Mouse (Mus musculus): ENCODE measurements around the gene Klhl31. TPM values are rescaled to one million over a fixed set of nuclear protein-coding genes. Genes with fewer than 3 reads are reported as not detected.

The Klhl31 gene
- total and polyA plus RNA-seq, 2 experiments from 2014 or later, result 66.8 to 75.3 TPM

DNA sequence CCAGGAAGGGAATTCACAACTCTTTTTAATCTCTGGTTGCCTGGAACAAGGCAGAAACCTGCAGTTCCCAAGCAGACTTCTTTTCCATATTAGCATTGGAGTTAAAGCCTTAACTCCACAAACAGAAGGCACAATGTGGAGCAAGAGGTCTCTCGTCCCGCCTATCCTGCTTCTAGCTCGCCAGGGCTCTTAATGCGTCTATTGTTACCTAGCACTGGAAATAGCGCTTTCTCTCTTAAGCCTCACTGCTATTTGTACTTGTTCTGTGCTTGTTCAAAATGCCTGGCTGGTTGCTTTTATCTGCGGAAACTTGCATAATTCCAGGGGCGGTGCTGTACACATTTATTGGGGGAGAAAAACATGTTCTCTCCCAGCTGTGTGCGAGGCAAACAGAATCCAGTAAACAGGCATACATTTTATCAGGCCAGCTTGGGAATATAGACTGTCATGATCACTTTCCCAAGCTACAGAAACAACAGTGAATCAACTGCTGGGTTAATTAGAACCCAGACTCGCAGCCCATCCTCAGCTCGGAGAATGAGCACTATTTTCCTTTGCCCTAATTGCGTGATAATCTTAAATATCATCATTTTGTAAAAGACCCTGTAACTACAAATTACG is 41.2 kb upstream of the Klhl31 start:
- Histone ChIP-seq H3K4me3 (ENCODE audit: low read depth, low read length) (no peak overlapping the region), H3K27ac (ENCODE audit: low read depth) (no peak overlapping the region), H3K4me2 (ENCODE audit: low read depth, low read length) (no peak overlapping the region), H3K4me1 (ENCODE audit: control insufficient read depth, insufficient read depth) (no peaks in the 10 kb centered on the region), H3K9me3 (replicated peaks; ENCODE audit: control insufficient read depth, low read length) (no peaks in the 10 kb centered on the region), H3K27me3 (ENCODE audit: control insufficient read depth, insufficient read depth, low read length) (no peaks in the 10 kb centered on the region), H3K9ac (replicated peaks; ENCODE audit: low read depth, low read length) (0 out of 2 replicates have a peak overlapping the region, but pooled peaks have one; percentile 8), H3K36me3 (replicated peaks; ENCODE audit: control insufficient read depth, insufficient read depth, low read length) (no peaks in the 10 kb centered on the region)
- DNase-seq (ENCODE audit: low spot score) (no peak), ATAC-seq (ENCODE audit: insufficient read depth, low read depth) (no peak)
- 48% methylated on average over 12 of the region's 12 CpGs for WGBS
- TF ChIP-seq EP300 (IDR thresholded peaks at IDR 0.05; ENCODE audit: low read depth) (no peak), CTCF (IDR thresholded peaks at IDR 0.05; ENCODE audit: low read depth) (no peak)

DNA sequence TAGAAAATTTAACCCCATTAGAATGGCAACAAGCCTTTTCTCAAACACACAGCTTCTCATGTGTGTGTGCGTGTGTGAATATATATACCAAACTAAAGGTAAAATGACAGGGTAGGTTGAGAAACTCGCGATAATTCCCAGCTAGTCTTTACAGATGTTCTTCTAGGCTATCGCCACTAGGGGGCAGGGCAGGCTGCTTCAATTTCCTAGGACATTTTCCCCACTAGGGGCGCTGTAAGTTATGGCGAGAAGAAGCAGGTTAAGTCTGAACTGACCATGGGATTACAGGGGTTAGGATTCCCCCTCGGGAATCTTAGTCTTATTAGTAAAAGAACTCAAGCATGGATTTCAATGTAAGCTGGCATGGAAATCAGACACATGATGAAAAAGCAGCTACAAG is 39.9 kb upstream of the Klhl31 start:
- DNase-seq (ENCODE audit: low spot score) (peak; percentile 71), ATAC-seq (ENCODE audit: insufficient read depth, low read depth) (peak; percentile 27; the same call in 1 of the 2 replicates)
- H3K27ac ChIP-seq (ENCODE audit: low read depth), result no peak overlapping the region
- no peaks in the 10 kb centered on the region for H3K36me3 ChIP-seq (replicated peaks; ENCODE audit: control insufficient read depth, insufficient read depth, low read length)
- H3K4me2 ChIP-seq (ENCODE audit: low read depth, low read length), result no peak overlapping the region
- no peak overlapping the region for H3K9ac ChIP-seq (replicated peaks; ENCODE audit: low read depth, low read length)
- no peaks in the 10 kb centered on the region for H3K9me3 ChIP-seq (replicated peaks; ENCODE audit: control insufficient read depth, low read length)
- 18% methylated on average over 7 of the region's 7 CpGs for WGBS
- H3K4me3 ChIP-seq (ENCODE audit: low read depth, low read length), result no peak overlapping the region
- TF ChIP-seq CTCF (IDR thresholded peaks at IDR 0.05; ENCODE audit: low read depth), result peak; percentile 100
- no peak for TF ChIP-seq EP300 (IDR thresholded peaks at IDR 0.05; ENCODE audit: low read depth)
- no peaks in the 10 kb centered on the region for H3K4me1 ChIP-seq (ENCODE audit: control insufficient read depth, insufficient read depth)
- H3K27me3 ChIP-seq (ENCODE audit: control insufficient read depth, insufficient read depth, low read length), result no peaks in the 10 kb centered on the region

DNA sequence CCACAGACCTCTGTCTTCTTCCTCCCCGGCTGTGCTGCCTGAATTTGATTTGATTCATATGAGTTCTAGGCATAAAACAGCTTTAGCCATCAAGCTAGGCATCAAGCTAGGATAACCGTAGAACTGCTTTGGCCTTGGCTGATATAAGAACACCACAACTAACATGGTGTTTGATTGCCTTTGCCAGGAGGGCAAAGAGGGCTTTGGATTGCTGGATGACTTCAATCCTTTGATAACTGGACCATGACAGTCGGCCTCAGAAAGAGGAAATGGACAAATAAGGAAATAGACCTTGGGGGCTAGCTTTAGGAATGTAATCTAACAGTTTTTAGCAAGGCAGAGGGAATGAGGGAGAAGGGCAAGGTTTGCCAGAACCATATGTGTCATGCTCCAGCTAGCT is 37.7 kb upstream of the Klhl31 start:
- 52% methylated on average over 3 of the region's 3 CpGs for WGBS
- Histone ChIP-seq H3K4me3 (ENCODE audit: low read depth, low read length) (no peak overlapping the region), H3K36me3 (replicated peaks; ENCODE audit: control insufficient read depth, insufficient read depth, low read length) (no peaks in the 10 kb centered on the region), H3K4me2 (ENCODE audit: low read depth, low read length) (no peak overlapping the region), H3K9ac (replicated peaks; ENCODE audit: low read depth, low read length) (no peak overlapping the region), H3K9me3 (replicated peaks; ENCODE audit: control insufficient read depth, low read length) (no peaks in the 10 kb centered on the region), H3K27ac (ENCODE audit: low read depth) (no peak overlapping the region), H3K4me1 (ENCODE audit: control insufficient read depth, insufficient read depth) (no peaks in the 10 kb centered on the region), H3K27me3 (ENCODE audit: control insufficient read depth, insufficient read depth, low read length) (no peaks in the 10 kb centered on the region)
- ATAC-seq (ENCODE audit: insufficient read depth, low read depth), result no peak
- TF ChIP-seq EP300 (IDR thresholded peaks at IDR 0.05; ENCODE audit: low read depth) (no peak), CTCF (IDR thresholded peaks at IDR 0.05; ENCODE audit: low read depth) (no peak)
- DNase-seq (ENCODE audit: low spot score), result no peak

DNA sequence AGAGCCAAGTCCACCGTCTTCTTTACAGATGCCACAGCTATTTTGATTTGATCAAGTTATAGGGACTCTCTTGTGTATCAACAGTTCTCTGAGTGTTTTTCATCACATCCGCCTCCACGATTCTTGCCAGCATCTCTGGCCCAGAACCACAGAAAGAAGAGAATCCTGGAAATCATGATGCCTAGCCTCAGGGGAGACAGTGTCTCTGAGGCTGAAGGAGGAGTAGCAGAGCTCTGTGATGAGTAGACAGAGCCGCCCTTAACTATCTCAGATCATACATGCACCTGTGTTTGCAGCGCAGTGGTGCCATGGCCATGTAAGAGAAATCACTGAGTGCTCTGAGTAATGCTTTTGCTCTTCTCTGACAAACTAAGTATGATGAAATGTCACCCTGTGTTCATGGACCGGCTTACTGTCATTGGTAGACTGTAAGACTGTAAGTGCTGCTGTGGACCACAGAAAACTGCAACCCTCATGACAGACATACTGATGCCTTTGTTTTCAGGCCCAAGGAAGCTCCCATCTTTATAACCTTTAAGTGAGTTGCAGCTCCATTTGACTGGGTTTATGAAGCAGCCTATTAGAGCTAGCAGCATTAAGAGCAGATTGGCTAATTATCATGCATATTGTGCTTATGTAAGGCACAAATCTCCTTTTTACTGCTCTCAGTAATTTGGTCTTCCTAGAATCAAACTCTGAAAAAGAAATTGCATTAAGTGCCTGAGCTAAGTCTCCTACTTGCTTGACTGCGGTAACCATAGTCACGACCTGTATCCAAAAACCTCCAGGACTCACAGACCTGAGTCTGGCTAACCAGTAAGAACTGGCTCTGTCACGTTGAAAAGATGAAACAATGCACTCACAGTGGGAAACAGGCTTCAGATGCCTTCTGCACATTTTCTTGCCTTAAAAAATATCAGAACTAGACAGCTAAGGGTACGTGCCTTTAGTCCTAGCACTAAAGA is 33.7 kb upstream of the Klhl31 start:
- 79% methylated on average over 10 of the region's 10 CpGs for WGBS
- H3K27me3 ChIP-seq (ENCODE audit: control insufficient read depth, insufficient read depth, low read length), result no peaks in the 10 kb centered on the region
- no peak overlapping the region for H3K9ac ChIP-seq (replicated peaks; ENCODE audit: low read depth, low read length)
- no peak overlapping the region for H3K4me2 ChIP-seq (ENCODE audit: low read depth, low read length)
- no peaks in the 10 kb centered on the region for H3K36me3 ChIP-seq (replicated peaks; ENCODE audit: control insufficient read depth, insufficient read depth, low read length)
- H3K4me1 ChIP-seq (ENCODE audit: control insufficient read depth, insufficient read depth), result no peaks in the 10 kb centered on the region
- no peak for DNase-seq (ENCODE audit: low spot score)
- H3K27ac ChIP-seq (ENCODE audit: low read depth), result no peak overlapping the region
- H3K4me3 ChIP-seq (ENCODE audit: low read depth, low read length), result no peak overlapping the region
- no peaks in the 10 kb centered on the region for H3K9me3 ChIP-seq (replicated peaks; ENCODE audit: control insufficient read depth, low read length)
- TF ChIP-seq CTCF (IDR thresholded peaks at IDR 0.05; ENCODE audit: low read depth) (no peak), EP300 (IDR thresholded peaks at IDR 0.05; ENCODE audit: low read depth) (no peak)
- no peak for ATAC-seq (ENCODE audit: insufficient read depth, low read depth)

DNA sequence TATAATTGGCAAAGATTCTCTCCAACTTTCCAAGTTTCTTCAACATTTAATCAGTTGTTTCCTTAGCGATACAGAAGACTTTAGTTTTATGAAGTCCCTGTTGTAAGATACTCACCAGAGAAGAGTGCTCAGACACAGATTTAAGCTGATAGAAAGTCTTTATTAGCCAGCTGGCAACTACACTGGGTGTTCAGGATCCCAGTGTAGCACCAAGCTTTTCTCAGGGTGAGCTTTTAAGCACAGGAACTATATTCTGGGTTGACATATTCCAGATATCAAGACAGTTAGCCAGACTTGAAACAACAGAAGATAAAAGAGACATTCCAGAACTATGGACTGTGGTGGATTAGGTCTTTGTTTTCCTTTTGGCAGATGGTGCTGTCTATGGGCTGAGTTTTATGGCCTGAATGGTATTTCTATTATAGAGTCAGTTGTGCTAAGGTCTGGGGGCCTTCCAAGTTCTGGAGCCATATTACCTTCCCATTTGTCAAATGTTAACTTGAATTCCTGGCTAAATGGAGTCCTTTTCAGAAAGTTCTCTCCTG is 32.3 kb upstream of the Klhl31 start:
- 76% methylated on average over 1 of the region's 1 CpGs for WGBS
- DNase-seq (ENCODE audit: low spot score) (no peak), ATAC-seq (ENCODE audit: insufficient read depth, low read depth) (no peak)
- Histone ChIP-seq H3K4me3 (ENCODE audit: low read depth, low read length) (no peak overlapping the region), H3K27me3 (ENCODE audit: control insufficient read depth, insufficient read depth, low read length) (no peaks in the 10 kb centered on the region), H3K36me3 (replicated peaks; ENCODE audit: control insufficient read depth, insufficient read depth, low read length) (no peaks in the 10 kb centered on the region), H3K9ac (replicated peaks; ENCODE audit: low read depth, low read length) (no peak overlapping the region), H3K4me1 (ENCODE audit: control insufficient read depth, insufficient read depth) (no peaks in the 10 kb centered on the region), H3K4me2 (ENCODE audit: low read depth, low read length) (no peak overlapping the region), H3K27ac (ENCODE audit: low read depth) (no peak overlapping the region), H3K9me3 (replicated peaks; ENCODE audit: control insufficient read depth, low read length) (no peaks in the 10 kb centered on the region)
- TF ChIP-seq EP300 (IDR thresholded peaks at IDR 0.05; ENCODE audit: low read depth), result no peak
- TF ChIP-seq CTCF (IDR thresholded peaks at IDR 0.05; ENCODE audit: low read depth), result no peak

Measured in heart, postnatal 0 days (tissue).